Mouse (Mus musculus) 416B (cell line): Measurements from ENCODE around the gene Hist1h4n.
"Not testable (repeated sequence)": the region's sequence is repeated elsewhere in the genome, so short reads cannot be mapped to it uniquely, and the experiment has no call there.

ENCODE experiments used
- DNase-seq: peaks from one replicate; pipeline ENCODE4 v3.0.0; 2011; ENCODE audit warnings: low read depth

Hist1h4n gene

GRCm38 (mm10) chr13:21831418-21832394 lies at the start of gene Hist1h4n:
Gene Hist1h4n (minus strand): TSS chr13:21832196.
- not testable (repeated sequence) for DNase-seq

- DNase-seq = no peak
Measured at GRCm38 (mm10) chr13:21880735-21881134, 48.7 kb upstream of the Hist1h4n start.

- DNase-seq = not testable (repeated sequence)
Measured at GRCm38 (mm10) chr13:21865503-21865902, 33.5 kb upstream of the Hist1h4n start.

DNA sequence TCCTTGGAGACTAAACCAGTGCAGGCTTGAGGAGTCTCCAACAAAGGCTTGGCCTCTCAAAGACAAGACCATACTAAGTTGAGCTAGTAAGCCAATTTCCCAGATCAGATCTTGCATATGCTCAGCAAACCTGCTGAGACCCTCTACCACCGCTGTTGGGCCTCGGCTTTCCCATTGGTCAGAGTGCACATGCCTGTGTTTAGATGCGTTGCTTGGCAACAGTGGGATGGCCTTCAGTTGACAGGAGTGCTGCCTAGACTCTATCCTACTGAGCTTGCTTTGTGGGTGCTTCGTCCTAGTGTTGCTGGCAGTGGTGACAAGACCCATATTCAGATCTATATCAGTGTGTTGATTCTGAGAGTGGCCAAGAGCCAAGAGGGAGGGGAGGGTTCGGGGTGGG lies 29.6 kb upstream of the Hist1h4n start:
- DNase-seq = no peak

DNA sequence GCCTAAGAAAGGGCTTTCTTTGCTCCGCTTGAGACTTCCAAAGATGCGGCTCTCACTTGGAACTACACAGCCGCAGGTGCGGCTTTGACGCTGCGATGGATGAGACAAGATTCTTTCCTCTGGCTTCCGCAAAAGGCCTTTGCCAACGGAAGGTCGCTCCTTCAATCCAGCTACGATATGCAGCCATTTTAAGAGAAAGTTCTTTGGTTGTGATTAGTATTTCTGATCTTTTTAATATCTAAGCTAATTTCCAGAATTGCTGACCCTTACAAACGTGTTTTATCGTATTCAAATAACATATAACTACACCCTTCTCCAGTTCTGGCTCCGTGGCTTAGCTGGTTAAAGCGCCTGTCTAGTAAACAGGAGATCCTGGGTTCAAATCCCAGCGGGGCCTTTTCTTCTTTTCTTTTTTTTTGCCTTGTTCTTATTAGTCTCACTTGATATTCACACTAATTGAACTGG lies 23.7 kb upstream of the Hist1h4n start:
- DNase-seq = peak; percentile 78

DNA sequence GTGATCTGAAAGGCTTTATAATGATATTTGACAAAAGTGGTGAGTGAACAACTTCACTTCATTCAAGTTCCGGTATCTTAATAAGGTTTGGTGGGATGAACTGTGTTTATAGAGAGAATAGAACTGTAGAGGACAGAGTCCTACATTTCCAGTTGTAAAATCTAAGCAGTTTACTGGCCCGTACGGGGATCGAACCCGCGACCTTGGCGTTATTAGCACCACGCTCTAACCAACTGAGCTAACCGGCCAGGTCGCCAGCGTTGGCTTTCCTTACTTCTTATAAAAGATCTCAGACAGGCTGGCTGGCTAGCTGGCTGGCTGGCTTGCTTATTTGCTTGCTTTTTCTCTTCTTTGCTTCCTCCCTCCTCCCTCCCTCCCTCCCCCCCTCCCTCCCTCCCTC lies 23.1 kb upstream of the Hist1h4n start:
- peak; percentile 88 for DNase-seq

DNA sequence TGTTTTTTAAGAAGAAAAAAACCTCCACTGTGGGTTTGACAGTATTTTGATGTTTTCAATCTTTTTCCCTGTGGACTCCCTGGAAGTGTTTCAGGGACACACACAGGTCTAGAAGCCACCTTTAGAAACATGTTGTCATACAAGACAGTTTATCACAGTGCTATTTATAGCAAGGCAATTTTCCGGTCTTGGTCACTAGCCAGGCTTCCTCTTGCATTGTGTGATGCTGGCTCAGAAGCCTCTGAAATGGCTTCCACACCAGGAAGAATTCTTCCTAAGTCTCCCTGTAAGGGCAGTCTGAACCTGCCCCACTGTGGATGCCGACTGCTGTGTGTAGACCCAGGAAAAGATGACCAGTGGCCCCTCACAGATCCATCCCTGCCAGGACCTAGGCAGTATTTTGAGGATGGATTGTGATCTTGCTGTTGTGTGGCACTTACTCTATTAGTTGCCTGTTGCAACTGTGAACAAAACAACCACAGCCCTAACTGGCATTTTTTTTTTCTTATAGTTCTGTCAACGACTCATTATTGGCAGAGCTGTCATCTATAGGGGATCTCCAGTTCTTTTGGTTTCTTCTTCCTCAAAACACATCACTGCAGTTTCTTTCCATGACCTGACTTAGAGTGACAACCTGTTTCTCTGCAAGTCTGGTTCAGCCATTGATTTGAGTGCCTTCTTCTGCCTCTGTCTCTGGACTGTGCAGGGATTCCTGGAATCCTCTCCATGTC lies 20.4 kb upstream of the Hist1h4n start:
- DNase-seq = peak; percentile 89

- DNase-seq = not testable (repeated sequence)
Measured at GRCm38 (mm10) chr13:21850696-21851095, 18.7 kb upstream of the Hist1h4n start.

- peak; percentile 19 for DNase-seq
Measured at GRCm38 (mm10) chr13:21847883-21848282, 15.9 kb upstream of the Hist1h4n start.

GRCm38 (mm10) chr13:21846356-21846755 lies 14.4 kb upstream of the Hist1h4n start:
- DNase-seq = not testable (repeated sequence)

GRCm38 (mm10) chr13:21840508-21840907 lies 8.5 kb upstream of the Hist1h4n start:
- DNase-seq = not testable (repeated sequence)

- DNase-seq = not testable (repeated sequence)
Measured at GRCm38 (mm10) chr13:21833461-21833860, 1.5 kb upstream of the Hist1h4n start, which contains the start of the genes Hist1h2ap and Hist1h2br. Gene Hist1h2ap (minus strand): TSS chr13:21833507. Gene Hist1h2br (plus strand): TSS chr13:21833743.

DNA sequence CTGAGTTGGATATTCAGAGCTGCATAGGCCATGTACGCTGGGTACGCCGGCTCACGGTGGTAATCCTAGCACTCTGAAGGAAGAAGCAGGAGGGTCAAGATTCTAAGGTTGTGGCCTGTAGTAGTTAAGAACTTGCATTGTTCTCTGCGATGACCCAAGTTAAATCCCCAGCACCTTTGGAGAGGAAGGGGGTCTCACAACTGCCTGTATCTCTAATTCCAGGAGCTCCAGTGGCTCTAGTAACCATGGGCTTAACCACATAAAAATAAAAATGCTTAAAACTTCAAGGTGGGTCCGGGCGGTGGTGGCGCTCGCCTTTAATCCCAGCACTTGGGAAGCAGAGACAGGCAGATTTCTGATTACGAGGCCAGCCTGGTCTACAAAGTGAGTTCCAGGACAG lies 1.7 kb downstream of the Hist1h4n start:
- no peak for DNase-seq

DNA sequence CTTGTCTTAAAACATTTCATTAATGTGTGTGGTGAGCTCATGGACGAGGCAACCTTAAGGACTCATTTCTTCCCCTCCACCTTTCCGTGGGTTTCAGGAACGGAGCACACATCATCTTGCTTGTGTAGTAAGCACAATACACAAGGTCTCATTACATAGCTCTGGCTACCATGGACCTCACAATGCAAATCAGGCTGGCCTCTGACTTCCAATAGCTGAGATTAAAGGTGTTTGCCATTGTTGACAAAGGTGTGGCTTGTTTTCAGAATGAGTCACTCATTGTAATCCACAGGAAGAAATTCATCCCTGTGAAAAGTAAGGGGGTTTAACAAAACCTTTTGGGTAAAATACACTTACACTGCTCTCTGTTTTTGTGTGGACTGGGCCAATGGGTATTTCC lies 3.5 kb downstream of the Hist1h4n start:
- no peak for DNase-seq

DNA sequence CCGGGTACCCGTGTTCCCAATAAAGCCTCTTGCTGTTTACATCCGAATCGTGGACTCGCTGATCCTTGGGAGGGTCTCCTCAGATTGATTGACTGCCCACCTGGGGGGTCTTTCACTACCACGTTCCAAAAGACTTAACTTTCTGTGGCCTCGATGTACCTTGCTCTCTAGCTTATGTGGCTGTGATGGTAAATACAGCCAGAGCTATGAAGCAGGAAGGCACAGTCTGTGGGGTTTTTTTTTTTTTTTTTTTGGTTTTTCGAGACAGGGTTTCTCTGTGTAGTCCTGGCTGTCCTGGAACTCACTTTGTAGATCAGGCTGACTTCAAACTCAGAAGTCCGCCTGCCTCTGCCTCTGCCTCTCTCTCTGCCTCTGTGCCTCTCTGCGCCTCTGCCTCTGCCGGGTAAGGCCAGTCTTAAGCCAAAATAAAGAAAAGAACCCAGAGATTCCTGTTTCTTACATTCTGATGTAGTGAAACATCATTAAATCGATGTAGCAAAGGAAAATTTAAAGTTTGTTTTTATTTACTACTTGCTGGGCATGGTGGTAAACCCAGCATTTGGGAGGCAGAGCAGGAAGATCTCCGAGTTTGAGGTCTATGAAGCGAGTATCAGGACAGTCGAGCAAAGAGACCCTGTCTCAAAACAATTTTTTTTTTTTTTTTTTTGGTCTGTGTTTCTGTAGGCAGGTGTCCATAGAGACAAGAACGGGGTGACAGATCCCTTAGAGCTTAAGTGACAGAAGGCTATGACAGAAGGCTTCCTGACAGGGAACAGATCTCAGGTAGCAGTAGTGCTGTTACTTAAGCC lies 11.7 kb downstream of the Hist1h4n start:
- DNase-seq = not testable (repeated sequence)

DNA sequence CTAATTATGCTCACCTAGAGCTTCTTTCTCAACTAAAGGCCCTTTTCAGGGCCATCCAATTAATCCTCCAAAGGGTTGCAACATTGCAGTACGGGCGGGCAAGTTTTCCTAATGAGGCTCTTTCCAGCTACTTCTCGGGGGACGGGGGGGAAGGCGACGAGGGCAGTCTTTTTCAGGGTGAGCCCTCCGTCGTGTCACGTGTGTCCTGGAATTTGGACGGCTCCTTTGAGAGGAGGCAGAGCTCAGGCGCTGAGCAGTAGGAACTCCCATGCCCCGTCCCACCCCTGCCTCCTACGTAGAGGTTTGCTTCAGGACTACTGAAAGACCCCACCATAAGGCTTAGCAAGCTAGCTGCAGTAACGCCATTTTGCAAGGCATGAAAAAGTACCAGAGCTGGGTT lies 19.9 kb downstream of the Hist1h4n start:
- not testable (repeated sequence) for DNase-seq

- not testable (repeated sequence) for DNase-seq
Measured at GRCm38 (mm10) chr13:21811539-21811938, 20.5 kb downstream of the Hist1h4n start, which contains the start of gene Hist1h4m. Gene Hist1h4m (plus strand): TSS chr13:21811746.

GRCm38 (mm10) chr13:21811074-21811473 lies 20.9 kb downstream of the Hist1h4n start:
- not testable (repeated sequence) for DNase-seq

DNA sequence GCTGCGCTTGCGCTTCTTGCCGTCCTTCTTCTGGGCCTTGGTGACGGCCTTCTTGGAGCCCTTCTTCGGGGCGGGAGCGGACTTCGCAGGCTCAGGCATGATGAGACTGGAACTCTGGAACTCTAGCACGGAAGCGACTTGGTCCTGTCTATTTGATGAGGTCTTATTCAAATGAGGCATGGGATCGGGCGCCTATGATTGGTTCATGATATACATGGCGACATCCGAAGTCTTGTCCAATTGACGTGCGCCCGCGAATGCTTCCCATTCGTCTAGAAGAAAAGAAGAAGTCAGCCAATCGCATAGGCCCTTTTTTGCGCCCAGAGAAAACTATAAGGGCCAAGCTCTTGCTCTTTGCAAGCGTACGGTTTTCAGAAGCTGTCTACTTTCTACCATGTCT lies 21.9 kb downstream of the Hist1h4n start, which contains the start of the genes Hist1h2bq and Hist1h2ao:
Gene Hist1h2bq, minus strand, starts transcription at position 125 of the 400 bp plus-strand sequence.
Gene Hist1h2ao, plus strand, starts transcription at position 393 of the 400 bp plus-strand sequence.
- DNase-seq = not testable (repeated sequence)

DNA sequence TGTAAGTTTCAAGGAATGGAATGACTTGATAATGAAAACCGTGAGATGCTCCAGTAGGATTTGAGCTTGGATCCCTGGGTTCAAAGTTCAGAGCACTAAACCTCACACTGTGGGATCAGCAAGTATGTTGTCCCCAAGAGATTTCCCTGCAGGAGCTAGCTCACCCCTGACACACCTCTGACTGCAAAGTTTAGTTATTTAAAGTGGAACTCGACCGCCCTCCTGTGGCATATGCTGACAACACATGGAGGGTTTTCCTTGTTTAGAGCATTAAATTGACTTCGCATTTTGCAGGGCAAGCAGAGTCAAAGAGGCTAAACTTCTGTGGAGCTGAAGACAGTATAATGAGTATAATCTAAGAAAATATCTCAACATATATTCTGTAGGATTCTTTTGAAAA lies 28.9 kb downstream of the Hist1h4n start:
- DNase-seq = not testable (repeated sequence)

- DNase-seq = not testable (repeated sequence)
Measured at GRCm38 (mm10) chr13:21797163-21797562, 34.8 kb downstream of the Hist1h4n start.
